Mouse (Mus musculus): Measurements from ENCODE around the gene Sgcd.
"Not testable (repeated sequence)": the region's sequence is repeated elsewhere in the genome, so short reads cannot be mapped to it uniquely, and the experiment has no call there.

The Sgcd gene

DNA sequence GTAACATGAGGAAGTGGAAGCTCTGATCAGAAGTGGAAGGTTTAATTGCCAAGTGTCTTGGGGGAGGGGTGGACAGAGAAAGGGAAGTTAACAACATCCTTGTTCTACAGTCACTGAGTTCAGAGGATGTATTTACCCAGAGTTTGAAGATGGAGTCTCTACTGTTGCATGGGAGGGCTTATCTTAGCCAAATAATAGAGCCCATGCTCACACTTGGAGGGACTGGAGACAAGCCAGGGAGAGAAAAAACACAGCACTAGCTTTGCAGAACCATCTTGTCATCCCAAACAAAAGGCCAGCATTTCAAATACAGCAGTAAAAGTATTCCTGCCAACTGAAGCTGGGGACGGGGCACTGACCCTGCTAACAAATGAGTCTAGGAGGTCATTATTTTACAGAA lies 212.8 kb downstream of the Sgcd start:
- no peak for DNase-seq

DNA sequence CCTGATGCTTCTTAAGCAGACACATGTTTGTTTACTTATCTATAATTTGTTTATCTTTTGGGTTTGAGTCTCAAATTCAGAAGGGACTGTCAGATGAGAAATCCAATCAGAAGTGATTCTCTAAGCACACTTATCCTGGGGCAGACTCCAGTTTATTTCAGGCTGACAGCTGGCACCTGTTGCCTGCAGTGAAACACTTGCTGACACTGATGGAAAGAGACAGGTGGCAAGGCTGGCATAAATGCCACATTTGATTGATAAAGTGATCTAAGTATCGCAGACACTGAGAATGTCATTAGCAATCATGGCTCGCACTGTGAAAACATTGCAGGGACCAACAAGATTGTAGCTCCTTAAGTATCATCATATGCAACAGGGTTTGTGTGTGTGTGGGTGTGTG lies 222.9 kb downstream of the Sgcd start:
- no peak for DNase-seq

DNA sequence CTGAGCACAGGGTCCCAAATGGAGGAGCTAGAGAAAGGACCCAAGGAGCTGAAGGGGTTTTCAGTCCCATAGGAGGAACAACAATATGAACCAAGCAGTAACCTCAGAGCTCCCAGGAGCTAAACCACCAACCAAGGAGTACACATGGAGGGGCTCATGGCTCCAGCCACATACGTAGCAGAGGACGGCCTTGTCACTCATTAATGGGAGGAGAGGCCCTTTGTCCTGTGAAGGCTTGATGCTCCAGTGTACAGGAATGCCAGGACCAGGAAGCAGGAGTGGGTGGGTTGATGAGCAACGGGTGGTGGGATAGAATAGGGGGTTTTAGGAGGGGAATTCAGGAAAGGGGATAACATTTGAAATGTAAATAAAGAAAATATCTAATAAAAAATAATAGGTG lies 225.2 kb downstream of the Sgcd start:
- not testable (repeated sequence) for DNase-seq

DNA sequence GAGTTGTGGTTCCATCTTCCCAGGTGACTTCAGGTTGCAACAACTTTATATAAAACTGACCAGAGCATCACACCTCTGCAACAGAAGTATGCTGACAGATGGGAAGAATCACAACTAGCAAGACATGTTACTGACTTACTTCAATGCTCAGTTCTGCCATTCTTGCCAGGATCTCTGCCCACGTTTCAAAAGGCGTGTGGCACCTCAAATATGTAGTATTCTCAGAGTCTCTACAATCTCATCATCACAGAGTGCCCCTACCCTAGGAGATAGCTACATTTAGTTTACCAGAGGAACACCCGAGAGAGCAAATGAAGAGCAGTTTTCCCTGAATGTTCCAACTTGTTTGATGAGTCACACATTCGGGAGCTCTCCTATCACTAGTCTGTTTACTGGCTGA lies 229.8 kb downstream of the Sgcd start:
- no peak for DNase-seq

DNA sequence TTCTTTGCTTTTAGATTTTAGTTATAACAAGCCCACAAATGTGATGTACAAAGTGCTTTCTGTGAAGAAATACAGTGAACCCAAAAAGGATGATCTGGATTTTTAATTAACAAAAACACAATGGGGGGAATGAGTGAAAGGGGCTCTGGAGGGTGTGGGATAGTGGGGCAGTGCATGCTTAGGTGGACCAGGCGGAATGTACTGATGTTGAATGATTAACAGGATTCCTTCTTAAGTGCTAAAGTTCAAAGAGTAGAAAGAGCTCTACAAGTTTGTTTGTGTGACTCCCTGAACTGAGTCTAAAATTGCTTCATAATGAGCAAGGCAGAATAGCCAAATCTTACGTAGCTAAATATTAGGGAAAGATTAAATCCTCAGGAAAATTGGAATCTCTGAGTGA lies 246.0 kb downstream of the Sgcd start:
- DNase-seq, result no peak

DNA sequence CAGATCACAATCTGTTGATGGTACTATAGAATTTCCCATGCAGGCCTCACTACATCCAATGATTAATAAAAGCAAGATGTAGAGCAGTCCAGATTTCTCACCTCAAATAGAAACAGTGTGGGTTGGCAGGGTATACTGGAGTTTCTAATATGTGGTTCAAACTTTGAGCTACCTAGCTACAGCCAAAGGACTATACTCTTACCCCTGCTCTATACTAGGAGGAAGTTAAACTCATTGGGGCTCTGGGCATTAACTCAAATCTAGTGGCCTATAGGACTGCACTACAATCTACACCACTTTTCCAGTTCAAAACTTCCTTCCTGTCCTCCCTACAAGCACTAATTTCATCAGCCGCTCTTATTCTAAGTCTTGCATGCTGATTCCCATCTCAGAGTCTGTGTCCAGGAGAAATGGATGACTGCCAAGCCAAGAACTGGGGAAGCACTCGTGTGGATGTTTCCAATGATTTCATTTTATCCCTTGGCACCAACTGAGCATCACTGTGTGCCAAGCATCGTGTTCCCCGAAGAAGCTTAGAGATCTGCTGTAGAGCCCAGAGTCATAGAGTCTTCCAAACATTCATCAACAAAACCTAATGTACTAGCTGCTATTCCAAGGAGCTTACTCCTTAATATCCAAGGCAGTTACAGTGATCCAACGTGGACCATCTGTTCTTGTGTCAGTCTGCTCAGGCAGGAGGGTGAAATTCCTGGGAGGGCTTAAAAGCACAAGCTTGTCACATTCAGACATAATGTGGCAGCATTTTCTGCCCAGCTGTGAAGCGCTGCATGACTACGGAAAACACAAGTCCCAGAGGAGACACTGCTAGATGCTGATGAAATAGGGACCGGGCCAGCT lies 283.6 kb downstream of the Sgcd start:
- no peak for DNase-seq

DNA sequence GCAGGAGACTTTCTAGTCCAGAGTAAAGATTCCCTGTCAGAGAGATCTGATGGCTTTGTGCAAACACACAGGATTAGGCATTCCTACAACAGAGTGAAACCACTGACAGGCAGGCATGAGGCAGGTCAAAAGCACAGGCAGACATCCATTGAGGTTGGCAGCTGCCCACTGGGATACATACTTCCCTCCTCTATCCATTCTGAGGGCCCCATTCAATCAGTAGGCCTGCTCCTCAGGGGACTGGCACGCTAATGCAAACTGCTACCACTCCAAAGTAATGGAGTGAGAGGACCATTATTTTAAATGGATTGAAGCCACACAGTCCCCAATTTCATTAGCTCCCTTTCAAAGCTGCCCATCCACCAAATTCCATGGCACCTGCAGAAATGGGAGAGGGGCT lies 293.2 kb downstream of the Sgcd start:
- DNase-seq, result no peak

DNA sequence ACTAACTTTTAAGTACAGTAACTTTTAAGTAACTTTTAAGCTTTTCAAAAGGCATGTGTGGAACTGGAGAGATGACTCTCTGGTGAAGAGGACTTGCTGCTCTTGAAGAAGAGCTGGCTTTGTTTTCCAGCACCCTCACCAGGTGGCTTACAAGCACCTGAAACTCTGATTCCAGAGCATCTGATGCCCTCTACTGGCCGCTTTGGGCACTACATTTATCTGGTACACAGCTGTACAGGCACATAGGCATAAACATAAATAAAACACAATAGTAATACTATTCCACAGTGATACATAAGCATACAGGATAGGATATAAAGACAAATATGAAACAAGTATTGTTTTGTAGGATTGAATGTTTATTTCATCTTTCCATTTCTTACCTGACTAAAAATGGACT lies 330.6 kb downstream of the Sgcd start:
- DNase-seq, result peak in 1 of 2 experiments; percentile 27

DNA sequence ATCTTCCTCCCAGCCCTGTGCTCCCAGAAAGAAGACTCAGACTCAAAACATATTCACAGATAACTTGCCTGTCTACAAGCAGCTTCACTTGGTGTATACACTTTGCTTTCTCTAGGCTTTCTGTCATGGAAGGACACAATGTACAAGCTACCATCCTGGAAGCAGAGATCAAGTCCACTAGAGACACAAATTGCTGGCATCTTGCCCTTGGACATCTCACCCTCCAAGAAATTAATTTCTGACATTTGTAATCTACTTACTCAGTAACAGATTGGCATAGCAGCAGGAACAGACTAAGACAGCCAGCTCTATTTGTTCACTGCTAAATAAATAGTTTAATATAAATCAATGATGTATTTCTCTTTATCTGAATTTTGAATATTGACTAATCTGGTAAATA lies 342.9 kb downstream of the Sgcd start:
- no peak for DNase-seq

DNA sequence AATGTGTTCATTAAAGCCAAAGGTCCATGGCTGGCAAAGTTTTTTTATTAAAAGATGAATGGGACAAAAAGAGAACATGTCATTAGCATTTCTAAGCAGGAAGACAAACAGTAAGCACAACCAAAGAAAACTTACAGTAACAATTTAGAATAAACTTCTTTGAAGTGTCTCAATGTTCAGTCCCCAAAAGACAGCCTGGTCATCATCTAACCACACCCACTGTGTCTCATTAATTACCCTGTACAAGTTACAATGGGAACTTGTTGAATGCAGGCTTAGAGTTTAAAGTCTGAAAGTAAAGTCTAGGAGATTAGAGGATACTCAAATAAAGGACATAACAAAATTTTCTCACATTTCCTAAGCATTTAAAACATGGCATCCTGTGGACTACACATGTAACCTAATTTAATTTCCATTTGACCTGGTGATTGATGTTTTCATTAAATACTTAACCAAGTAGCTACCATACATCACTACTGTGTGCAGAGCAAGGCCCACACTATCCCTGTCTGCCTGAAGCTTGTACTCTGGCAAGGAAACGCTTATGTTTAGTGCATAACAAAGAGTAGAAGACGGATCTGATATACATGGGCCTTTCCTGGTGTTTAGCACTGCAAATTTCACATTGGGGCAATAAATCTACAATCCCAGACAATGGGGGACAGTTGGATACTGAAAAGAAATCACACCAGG lies 347.1 kb downstream of the Sgcd start:
- no peak for DNase-seq

DNA sequence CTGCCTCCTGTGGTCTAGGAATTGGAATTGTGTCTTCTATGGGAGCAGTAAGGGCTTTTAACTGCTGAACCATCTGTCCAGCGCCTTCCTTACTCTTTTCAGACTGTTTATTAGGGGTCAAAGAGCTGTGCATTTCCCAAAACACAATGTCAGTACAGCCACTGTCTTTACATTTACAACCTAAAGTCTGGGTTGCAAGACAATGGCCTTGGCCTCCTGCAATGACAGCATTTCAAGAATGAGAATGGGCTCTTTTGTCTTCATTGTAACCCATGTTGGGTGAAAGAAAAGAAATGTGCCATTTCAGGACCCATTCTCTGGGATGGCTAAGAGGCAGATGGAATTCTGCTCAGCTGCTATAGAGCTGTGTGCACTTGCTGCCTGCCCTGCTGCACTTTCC lies 348.2 kb downstream of the Sgcd start:
- DNase-seq, result no peak

DNA sequence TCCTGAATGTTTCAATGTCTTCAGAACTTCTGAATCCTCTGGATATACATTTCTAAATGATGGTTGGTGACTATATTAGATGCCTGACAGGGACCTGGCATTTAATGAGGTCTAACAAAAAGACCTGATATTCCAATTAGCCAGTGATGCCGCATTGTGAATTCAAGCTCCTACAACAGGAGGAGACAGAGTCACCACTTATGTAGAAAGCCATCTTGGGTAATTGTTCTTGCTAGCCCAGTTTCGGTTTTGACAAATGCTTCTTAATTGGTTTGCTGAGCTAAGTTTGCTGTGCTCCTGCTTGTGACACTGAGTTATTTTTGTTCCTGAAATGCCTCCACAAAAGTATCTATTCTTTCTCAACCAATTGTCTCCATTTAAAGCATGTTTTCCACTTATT lies 358.6 kb downstream of the Sgcd start:
- no peak for DNase-seq

DNA sequence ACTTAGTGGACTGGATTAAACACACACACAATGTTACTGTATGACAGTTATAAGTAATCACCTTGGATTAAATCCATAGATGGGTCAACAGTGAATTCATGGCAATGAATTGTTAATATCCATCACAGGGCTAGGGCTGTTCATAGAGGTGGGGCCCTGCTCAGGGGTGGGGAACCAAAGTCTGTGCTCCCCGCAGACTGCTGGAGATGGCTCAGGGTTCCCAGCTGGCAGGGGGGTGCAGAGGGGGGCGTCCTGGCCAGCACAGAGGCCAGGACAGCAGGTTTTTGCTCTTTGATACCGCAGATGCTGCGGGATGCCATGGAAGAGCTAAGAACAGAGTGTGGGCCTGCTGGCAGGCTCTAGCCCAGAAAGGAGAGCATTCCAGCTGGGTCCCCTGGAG lies 378.9 kb downstream of the Sgcd start:
- DNase-seq, result no peak

DNA sequence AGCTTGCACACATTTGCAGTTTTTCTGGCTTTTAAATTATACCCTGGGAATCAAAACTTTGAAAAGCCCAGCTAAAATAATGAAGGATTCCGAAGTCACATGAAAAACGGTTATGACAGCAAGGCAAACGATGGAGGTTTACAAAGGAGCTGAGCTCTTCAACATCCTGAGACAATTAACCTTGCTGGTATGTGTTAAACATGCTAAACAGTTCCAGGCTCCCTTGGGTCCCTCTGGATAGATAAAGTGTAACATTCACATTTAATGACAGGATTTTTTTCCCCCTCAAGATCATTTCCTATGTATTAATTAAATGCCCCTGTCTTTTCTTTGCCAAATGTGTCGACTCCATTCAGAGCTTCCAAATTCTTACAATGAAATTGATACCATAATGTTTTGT lies 414.1 kb downstream of the Sgcd start:
- no peak for DNase-seq

DNA sequence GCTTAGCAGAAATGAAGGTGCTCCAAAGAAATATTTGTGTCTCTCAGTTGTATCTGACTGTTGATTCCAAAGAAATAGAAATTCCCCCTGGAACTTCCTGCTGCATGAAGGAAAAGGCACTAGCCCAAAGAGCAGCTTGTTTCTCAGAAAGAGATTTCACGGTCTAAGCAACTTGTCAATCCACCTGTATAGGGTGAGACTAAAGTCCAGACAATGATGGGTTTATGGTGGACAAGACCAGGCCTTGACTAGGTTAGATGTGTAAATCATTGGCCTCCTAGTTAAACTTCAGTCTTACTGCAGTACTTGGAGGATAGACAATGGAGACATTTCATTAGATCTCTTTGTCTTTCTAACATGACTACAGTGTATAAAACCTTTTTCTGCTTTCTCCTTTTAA lies 420.3 kb downstream of the Sgcd start:
- no peak for DNase-seq

DNA sequence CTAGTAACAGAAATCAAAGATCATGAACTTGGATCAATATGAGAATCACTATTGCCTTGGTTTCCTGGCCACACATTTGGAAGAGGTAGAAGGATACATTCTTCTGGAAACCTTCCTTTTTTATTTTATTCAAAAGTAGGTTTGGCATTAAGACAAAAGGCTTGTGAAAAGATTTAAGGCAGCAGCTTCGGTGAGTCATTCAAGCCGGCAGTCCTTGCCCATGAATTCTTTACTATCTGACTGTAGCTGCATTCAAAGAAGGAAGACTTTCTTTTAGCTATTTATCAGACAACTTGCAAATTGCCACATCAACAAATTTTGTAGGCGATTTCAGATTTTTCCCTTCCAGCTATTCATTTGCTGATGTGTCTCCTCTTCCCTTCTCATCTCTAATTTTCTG lies 422.6 kb downstream of the Sgcd start:
- DNase-seq, result no peak

DNA sequence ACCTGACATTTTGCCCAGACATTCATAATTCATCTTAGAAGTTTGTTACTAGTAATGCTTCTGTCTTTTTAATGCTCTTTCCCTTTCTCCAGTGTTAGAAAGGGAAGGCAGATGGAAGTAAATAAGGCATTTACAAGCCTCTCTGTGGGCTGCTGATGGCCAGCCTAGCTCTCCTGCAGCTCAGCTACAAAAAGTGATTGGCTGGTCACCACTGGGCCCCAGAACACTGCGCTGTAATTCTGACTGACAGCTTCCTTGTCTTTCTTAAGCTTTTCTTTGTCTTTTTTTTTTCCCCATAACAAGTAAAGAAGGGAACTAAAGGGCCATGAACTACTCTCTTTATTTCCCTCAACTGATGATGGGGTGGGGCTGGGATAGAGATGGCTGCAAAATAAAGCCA lies 463.9 kb downstream of the Sgcd start:
- DNase-seq, result no peak

DNA sequence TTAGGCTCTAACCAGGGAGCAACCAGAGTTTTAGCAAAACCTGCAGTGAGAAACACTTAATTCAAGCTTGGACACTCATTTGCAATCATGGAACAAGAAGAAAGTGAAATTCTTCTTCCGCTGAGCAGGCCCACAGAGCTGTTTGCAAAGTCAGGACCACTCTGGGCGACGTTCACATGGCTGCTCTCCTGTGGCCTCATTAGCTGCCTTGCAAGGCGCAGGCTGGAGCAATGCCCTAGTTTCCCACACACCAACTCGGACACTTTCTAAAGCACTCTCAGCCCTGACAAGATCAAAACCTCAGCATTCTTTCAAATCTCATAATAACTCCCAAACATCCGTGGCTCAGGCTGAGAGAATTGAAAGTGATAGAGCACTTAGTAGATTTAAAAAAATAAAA lies 480.7 kb downstream of the Sgcd start:
- DNase-seq, result no peak

DNA sequence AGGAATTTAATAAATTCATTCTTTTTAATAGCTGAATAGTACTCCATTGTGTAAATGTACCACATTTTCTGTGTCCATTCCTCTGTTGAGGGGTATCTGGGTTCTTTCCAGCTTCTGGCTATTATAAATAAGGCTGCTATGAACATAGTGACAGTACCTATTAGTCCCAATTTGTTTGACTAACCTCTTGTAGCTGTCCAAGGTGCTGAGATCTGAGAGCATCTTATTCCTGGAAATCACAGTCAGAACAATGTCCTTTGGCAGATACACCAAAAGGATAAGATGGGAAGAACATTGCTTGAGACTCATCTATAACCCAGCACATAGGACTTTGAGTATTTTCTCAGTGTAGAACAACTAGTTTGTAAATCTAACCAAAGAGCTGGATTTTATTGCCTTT lies 485.5 kb downstream of the Sgcd start:
- not testable (repeated sequence) for DNase-seq

DNA sequence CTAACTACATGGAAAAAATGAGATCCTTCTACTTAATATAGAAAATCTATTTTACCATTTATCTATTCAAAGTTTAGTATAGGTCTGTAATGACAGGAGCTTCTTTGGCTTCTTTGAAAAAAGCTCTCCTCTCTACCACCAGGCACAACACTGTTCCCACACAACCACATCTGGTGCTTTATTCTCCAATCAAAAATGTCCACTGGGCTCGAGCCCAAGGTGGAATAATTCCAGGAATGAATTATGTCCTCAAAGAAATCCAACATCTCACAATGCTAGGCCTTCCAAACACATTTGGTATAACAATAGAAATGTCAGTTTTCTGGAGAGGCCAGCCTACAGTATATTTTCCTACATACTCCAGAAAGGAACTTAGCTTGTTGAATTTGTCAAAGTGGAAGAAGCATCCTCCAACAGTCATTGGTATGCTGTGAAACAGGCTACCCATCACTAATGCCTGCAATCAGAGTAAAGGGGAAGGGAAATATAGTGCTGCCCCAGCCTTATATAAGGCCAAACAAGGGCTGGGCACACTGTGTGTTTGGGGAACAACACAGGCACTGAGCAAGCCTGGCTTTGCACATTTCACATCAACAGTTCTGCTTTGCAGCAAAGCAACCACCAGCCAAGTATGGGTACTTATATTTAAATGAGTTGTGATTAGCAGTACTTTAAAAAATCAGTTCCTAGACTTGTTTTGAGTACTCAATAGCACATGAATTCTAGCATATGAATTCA lies 515.1 kb downstream of the Sgcd start:
- no peak for DNase-seq

DNA sequence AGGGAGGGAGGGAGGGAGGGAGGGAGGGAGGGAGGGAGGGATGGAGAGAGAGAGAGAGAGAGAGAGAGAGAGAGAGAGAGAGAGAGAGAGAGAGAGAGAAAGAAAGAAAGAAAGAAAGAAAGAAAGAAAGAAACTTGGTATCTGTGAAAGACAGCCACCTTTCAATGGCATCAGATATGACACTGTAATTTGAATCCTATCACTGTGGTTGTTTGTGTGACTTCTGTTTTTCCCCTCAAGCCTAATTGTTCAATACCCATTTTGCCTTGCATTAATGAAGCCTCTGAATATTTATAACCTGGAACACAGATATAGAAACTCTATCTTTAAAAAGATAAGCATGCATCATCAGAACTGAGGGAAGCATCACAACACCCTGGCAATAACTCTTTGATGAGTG lies 528.1 kb downstream of the Sgcd start:
- not testable (repeated sequence) for DNase-seq

DNA sequence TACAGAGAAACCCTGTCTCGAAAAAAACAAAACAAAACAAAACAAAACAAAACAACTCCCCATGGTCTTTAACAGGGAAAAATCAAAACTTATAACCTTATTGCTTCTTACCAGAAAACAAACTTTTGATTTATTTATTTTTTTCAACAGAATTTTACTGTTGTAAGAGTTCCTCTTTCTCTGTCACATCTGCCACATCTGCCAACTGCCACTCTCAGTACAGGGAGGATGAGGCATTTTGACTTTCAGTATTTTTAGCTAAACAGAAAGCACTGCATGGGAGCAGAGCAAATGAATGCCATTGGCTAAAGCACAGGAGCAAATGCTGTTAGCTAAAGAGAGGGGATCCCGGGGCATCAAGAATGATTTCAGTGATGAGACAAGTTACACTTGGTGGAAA lies 528.6 kb downstream of the Sgcd start:
- DNase-seq, result no peak

DNA sequence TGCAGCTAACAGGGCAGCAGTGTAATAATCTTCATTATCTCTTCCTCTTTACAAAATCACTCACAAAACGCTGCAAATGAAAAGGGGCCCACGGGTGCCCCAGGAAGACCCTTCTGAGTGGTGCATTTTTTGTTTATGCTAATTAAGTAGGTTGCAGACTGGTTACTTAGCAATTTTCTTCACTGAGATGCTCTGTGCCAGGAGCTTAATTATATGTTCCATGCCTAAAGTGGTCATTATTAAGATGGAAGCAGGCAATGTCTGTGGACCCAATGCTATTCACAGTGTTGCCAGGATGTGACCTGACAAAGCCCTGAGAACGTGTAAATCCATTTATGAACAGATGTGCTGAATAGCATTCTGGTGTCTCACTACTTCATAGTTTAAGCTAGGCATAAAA lies 529.6 kb downstream of the Sgcd start:
- no peak for DNase-seq

DNA sequence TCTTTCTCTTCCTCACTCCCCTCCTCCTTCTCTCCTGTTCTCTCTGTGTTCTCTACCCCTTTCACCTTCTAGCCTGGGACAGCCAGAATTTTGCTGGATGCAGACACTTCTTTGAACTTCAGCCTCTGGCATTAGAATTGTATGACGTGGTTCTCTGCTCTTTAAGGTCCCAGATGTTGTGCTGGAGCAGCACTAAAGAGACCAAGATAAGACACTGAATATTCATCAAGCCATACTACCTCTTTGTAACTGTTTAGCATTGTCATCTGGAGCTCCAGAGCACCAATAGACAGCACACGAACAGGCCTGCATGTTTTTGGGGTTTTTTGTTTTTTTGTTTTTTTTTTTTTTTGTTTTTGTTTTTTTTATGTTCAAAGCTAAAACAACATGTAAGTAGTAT lies 541.0 kb downstream of the Sgcd start:
- no peak for DNase-seq

Measured in spleen, adult 18-20 months (tissue).